Comparison of ENCODE assay signal across 9 mouse cellular contexts in the genomic region with DNA sequence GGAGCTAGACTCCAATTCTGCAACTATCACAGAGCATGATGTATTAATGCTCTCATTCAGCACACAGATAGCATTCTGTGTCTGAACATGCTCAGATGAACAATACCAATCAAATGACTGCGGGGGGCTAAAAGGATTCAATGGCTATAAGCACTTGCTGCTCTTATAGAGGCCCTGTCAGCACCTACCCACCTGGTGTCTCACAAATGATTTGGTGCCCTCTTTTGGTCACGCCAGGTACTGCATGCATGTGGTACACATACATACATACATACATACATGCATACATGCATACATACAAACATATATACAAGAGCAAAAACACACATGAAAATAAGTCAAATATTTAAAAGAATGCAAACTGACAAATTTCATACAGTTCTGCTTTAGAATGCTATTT.
A peak's percentile ranks its signal among the peaks of the same experiment; 100 is the strongest.
DNase-seq lines count a peak whose midpoint lies in the region; ATAC-seq and TF ChIP-seq lines count a peak whose summit lies in the region.
"Had no signal": no experiment of that assay in that cellular context is flagged by ENCODE, and none has a peak within 500 bp of the region (broad histone marks: within the 10 kb centered on the region; RNA-seq: fewer than 3 reads in every experiment).

No protein-coding gene starts in this region.

- 98% methylated on average over 2 of the region's 2 CpGs for WGBS in kidney, adult 2 months
- 98% methylated on average over 2 of the region's 2 CpGs for WGBS in kidney, embryonic 14.5 days

- no peaks in the 10 kb centered on the region for H3K27me3 ChIP-seq in kidney, adult 2 months (replicated peaks; ENCODE audit: control insufficient read depth, insufficient read depth, low read length)
- H3K27me3 ChIP-seq in kidney, embryonic 14.5 days (ENCODE audit: control insufficient read depth, insufficient read depth, low read length) = no peaks in the 10 kb centered on the region
- H3K27me3 ChIP-seq in E14TG2a.4 (ENCODE audit: insufficient read depth, low read length) = peaks cover 14% of the 10 kb centered on the region

- no peak for TF ChIP-seq POLR2A in kidney, adult 2 months (IDR thresholded peaks at IDR 0.05; ENCODE audit: low read depth, low read length)

- DNase-seq in kidney, adult 2 months = no peak
- DNase-seq in 416B (ENCODE audit: low read depth) (peak; percentile 53), adipocyte (ENCODE audit: low spot score) (no peak)
- no peak for DNase-seq in retina, postnatal 1 day
- DNase-seq: lung, adult 18-20 months had no signal

- no peak overlapping the region for H3K27ac ChIP-seq in kidney, adult 2 months (ENCODE audit: insufficient read depth, low read depth, low read length)
- no peak overlapping the region for H3K27ac ChIP-seq in kidney, embryonic 14.5 days (ENCODE audit: low read depth, low read length)
- H3K27ac ChIP-seq: heart, embryonic 10.5 days had no signal

- H3K9me3 ChIP-seq in kidney, embryonic 14.5 days (ENCODE audit: control insufficient read depth, low read length) = peaks cover 4% of the 10 kb centered on the region; the same call in 1 of the 2 replicates
- peaks cover 4% of the 10 kb centered on the region; the same call in 1 of the 2 replicates for H3K9me3 ChIP-seq in E14TG2a.4 (ENCODE audit: low read length)
- H3K9me3 ChIP-seq: heart, embryonic 10.5 days had no signal

- H3K4me2 ChIP-seq in kidney, embryonic 14.5 days (replicated peaks; ENCODE audit: low read depth, low read length) = no peak overlapping the region

- no peak overlapping the region for H3K4me3 ChIP-seq in kidney, adult 2 months (ENCODE audit: insufficient read depth, low read depth, low read length)
- H3K4me3 ChIP-seq in kidney, embryonic 14.5 days (ENCODE audit: low read length) = no peak overlapping the region
- no peak overlapping the region for H3K4me3 ChIP-seq in E14TG2a.4 (replicated peaks; ENCODE audit: low read length)
- H3K4me3 ChIP-seq: heart, embryonic 10.5 days had no signal

- no peak for ATAC-seq in kidney, embryonic 14.5 days (ENCODE audit: low FRiP score, low TSS enrichment)
- 0 out of 2 replicates have a peak, but pooled peaks have one; percentile 25 for ATAC-seq in granulocyte monocyte progenitor cell, adult 5-6 weeks (replicated peaks; ENCODE audit: poor library complexity, severe bottlenecking)

- no peaks in the 10 kb centered on the region for H3K4me1 ChIP-seq in kidney, adult 2 months (ENCODE audit: control insufficient read depth, insufficient read depth, low read length)
- no peaks in the 10 kb centered on the region for H3K4me1 ChIP-seq in kidney, embryonic 14.5 days (ENCODE audit: control insufficient read depth, insufficient read depth, low read length)
- no peaks in the 10 kb centered on the region for H3K4me1 ChIP-seq in E14TG2a.4 (replicated peaks; ENCODE audit: low read depth, low read length)
- H3K4me1 ChIP-seq: heart, embryonic 10.5 days had no signal

- H3K9ac ChIP-seq in kidney, embryonic 14.5 days (ENCODE audit: low read depth, low read length) = no peak overlapping the region

- H3K36me3 ChIP-seq in kidney, adult 2 months (ENCODE audit: control insufficient read depth, insufficient read depth, low read length) = no peaks in the 10 kb centered on the region
- H3K36me3 ChIP-seq in kidney, embryonic 14.5 days (ENCODE audit: control insufficient read depth, insufficient read depth, low read length) = no peaks in the 10 kb centered on the region
- H3K36me3 ChIP-seq in E14TG2a.4 (ENCODE audit: insufficient read depth, low read length) = no peaks in the 10 kb centered on the region
- H3K36me3 ChIP-seq: heart, embryonic 10.5 days had no signal

- TF ChIP-seq CTCF in kidney, adult 2 months (conservative IDR thresholded peaks at IDR 0.05; ENCODE audit: insufficient read depth, insufficient read length, low read depth, low read length) = peak; percentile 22; the same call in 1 of the 2 replicates
- TF ChIP-seq CTCF in E14TG2a.4 (conservative IDR thresholded peaks at IDR 0.05; ENCODE audit: low read length) = peak; percentile 81
